ENCODE assay signal across 9 mouse cellular contexts in the genomic region with DNA sequence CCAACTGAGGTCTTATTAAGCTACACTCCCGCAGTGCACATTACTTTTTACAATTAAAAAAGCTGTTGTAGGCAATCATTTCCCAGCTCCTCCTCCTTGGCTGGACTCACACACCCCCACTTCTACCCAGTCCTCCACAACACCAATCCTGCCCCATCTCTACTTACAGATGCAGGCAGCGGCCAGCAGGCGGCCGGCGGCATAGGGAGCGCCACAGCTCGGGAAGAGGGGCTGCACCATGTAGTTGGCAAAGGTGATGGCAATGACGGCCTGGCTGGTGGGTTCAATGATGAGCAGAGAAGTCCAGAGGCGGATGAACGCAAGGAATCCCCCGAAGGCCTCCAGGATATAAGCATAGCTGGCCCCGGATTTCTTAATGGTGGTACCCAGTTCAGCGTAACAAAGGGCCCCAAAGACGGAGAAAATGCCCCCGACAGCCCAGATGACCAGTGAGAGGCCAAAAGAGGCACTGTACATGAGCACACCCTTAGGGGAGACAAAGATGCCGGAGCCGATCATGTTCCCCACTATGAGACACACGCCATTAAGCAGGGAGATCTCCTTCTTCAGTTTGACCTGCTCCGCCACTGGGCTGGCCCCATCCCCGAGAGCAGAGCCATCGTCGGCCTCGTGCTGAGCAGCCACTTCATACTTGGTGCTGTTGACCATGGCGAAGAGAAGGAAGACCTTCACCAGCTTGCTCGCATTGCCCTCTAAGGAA. TPM values are rescaled to one million over a fixed set of nuclear protein-coding genes. Genes with fewer than 3 reads are reported as not detected.
DNase-seq lines count a peak whose midpoint lies in the region; ATAC-seq and TF ChIP-seq lines count a peak whose summit lies in the region.
"Had no signal": no experiment of that assay in that cellular context is flagged by ENCODE, and none has a peak within 500 bp of the region (broad histone marks: within the 10 kb centered on the region; RNA-seq: fewer than 3 reads in every experiment).

No protein-coding gene starts in this region.

- no peak overlapping the region for H3K4me3 ChIP-seq in heart, embryonic 12.5 days
- no peak overlapping the region for H3K4me3 ChIP-seq in neural tube, embryonic 13.5 days
- H3K4me3 ChIP-seq in thymus, adult 2 months (ENCODE audit: control insufficient read depth, insufficient read depth, low read length) = no peak overlapping the region

- WGBS in heart, embryonic 12.5 days = 85% methylated on average over 25 of the region's 25 CpGs
- WGBS in neural tube, embryonic 13.5 days = 86% methylated on average over 25 of the region's 25 CpGs
- WGBS in thymus, adult 2 months = 92% methylated on average over 25 of the region's 25 CpGs

- no peak for ATAC-seq in heart, embryonic 12.5 days (ENCODE audit: insufficient number of reproducible peaks, low FRiP score)
- no peak for ATAC-seq in neural tube, embryonic 13.5 days (ENCODE audit: low read depth)

- H3K4me2 ChIP-seq in heart, embryonic 12.5 days = peak overlapping the region; percentile 20
- peak overlapping the region; percentile 29; the same call in 1 of the 2 replicates for H3K4me2 ChIP-seq in neural tube, embryonic 13.5 days

- no peaks in the 10 kb centered on the region for H3K9me3 ChIP-seq in heart, embryonic 12.5 days (replicated peaks)
- no peaks in the 10 kb centered on the region for H3K9me3 ChIP-seq in neural tube, embryonic 13.5 days

- no peak overlapping the region for H3K9ac ChIP-seq in heart, embryonic 12.5 days
- no peak overlapping the region for H3K9ac ChIP-seq in neural tube, embryonic 13.5 days

- intact Hi-C loops in heart, postnatal 25 days (cut with DNase I) = no loop called here

- 0 out of 2 replicates have a peak, but pooled peaks cover 4% of the 10 kb centered on the region for H3K36me3 ChIP-seq in heart, embryonic 12.5 days
- no peaks in the 10 kb centered on the region for H3K36me3 ChIP-seq in neural tube, embryonic 13.5 days
- H3K36me3 ChIP-seq in thymus, adult 2 months (ENCODE audit: control insufficient read depth, insufficient read depth, low read length) = no peaks in the 10 kb centered on the region

- no peak overlapping the region for H3K27ac ChIP-seq in heart, embryonic 12.5 days (ENCODE audit: poor library complexity, severe bottlenecking)
- H3K27ac ChIP-seq in neural tube, embryonic 13.5 days (replicated peaks) = 0 out of 2 replicates have a peak overlapping the region, but pooled peaks have one; percentile 6
- no peak overlapping the region for H3K27ac ChIP-seq in thymus, adult 2 months (ENCODE audit: control insufficient read depth, insufficient read depth, low read length)

- TF ChIP-seq CTCF in thymus, adult 2 months (IDR thresholded peaks at IDR 0.05; ENCODE audit: borderline replicate concordance, control insufficient read depth, extremely low read depth, insufficient read depth, low read length, poor library complexity) = no peak

- peaks cover 28% of the 10 kb centered on the region for H3K4me1 ChIP-seq in heart, embryonic 12.5 days (replicated peaks)
- peaks cover 8% of the 10 kb centered on the region for H3K4me1 ChIP-seq in neural tube, embryonic 13.5 days (replicated peaks)
- peaks cover 10% of the 10 kb centered on the region for H3K4me1 ChIP-seq in thymus, adult 2 months (replicated peaks; ENCODE audit: control insufficient read depth, insufficient read depth, low read length)

- DNase-seq in heart, postnatal 25 days (ENCODE audit: low spot score) = no peak
- no peak for DNase-seq in neural tube, embryonic 10.5 days (ENCODE audit: extremely low spot score, low spot score)
- peak; percentile 50 to 78 for DNase-seq in kidney, postnatal 25 days
- DNase-seq in thymus, adult 2 months = no peak
- DNase-seq in cerebellum, postnatal 14 days = no peak
- no peak for DNase-seq in right cerebral cortex, postnatal 4 days
- DNase-seq: cerebellum, adult 9-11 months had no signal

- TF ChIP-seq POLR2A in thymus, adult 2 months (IDR thresholded peaks at IDR 0.05; ENCODE audit: control insufficient read depth, extremely low read depth, insufficient read depth, low read length, poor library complexity) = no peak

- H3K27me3 ChIP-seq in heart, embryonic 12.5 days (replicated peaks) = no peaks in the 10 kb centered on the region
- H3K27me3 ChIP-seq in neural tube, embryonic 13.5 days = no peaks in the 10 kb centered on the region
- H3K27me3 ChIP-seq in thymus, adult 2 months (ENCODE audit: control insufficient read depth, insufficient read depth, low read length) = no peaks in the 10 kb centered on the region

RNA-seq across cellular contexts. Expression of gene Slc7a7, which starts 9.1 kb away (rescaled TPM):
- 8.0 and 8.3 TPM in 2 replicates for polyA plus RNA-seq in heart, embryonic 12.5 days (2016; fragmentation: Nextera tagmentation; extraction: Ambion mirVana)
- 1 to 10 TPM; 7.7 to 7.9 TPM for total RNA-seq in heart, postnatal 25 days (2021)
- 6.7 and 7.9 TPM in 2 replicates for polyA plus RNA-seq in neural tube, embryonic 13.5 days (2015; fragmentation: Nextera tagmentation; extraction: Ambion mirVana)
- polyA plus RNA-seq in thymus, adult 2 months (2012; rRNA removed) = 24.2 and 29.3 TPM in 2 replicates

RNA-seq across cellular contexts. Expression of gene Mrpl52, which starts 18.2 kb away (rescaled TPM):
- 284 and 290 TPM in 2 replicates for polyA plus RNA-seq in heart, embryonic 12.5 days (2016; fragmentation: Nextera tagmentation; extraction: Ambion mirVana)
- 100 to 1,000 TPM; 114 to 121 TPM for total RNA-seq in heart, postnatal 25 days (2021)
- 209 and 275 TPM in 2 replicates for polyA plus RNA-seq in neural tube, embryonic 13.5 days (2015; fragmentation: Nextera tagmentation; extraction: Ambion mirVana)
- polyA plus RNA-seq in thymus, adult 2 months (2012; rRNA removed) = 211 and 214 TPM in 2 replicates

RNA-seq across cellular contexts. Expression of gene Mmp14, which starts 22.9 kb away (rescaled TPM):
- polyA plus RNA-seq in heart, embryonic 12.5 days (2016; fragmentation: Nextera tagmentation; extraction: Ambion mirVana) = 127 and 129 TPM in 2 replicates
- 10 to 100 TPM; 16.5 to 23.6 TPM for total RNA-seq in heart, postnatal 25 days (2021)
- 52.7 and 65.4 TPM in 2 replicates for polyA plus RNA-seq in neural tube, embryonic 13.5 days (2015; fragmentation: Nextera tagmentation; extraction: Ambion mirVana)
- 76.5 and 89.3 TPM in 2 replicates for polyA plus RNA-seq in thymus, adult 2 months (2012; rRNA removed)

RNA-seq across cellular contexts. Expression of gene Oxa1l, which starts 47.9 kb away (rescaled TPM):
- 53.3 and 57.6 TPM in 2 replicates for polyA plus RNA-seq in heart, embryonic 12.5 days (2016; fragmentation: Nextera tagmentation; extraction: Ambion mirVana)
- total RNA-seq in heart, postnatal 25 days (2021) = 100 to 1,000 TPM; 103 to 111 TPM
- 52.6 and 53.1 TPM in 2 replicates for polyA plus RNA-seq in neural tube, embryonic 13.5 days (2015; fragmentation: Nextera tagmentation; extraction: Ambion mirVana)
- 177 and 188 TPM in 2 replicates for polyA plus RNA-seq in thymus, adult 2 months (2012; rRNA removed)

RNA-seq across cellular contexts. Expression of gene Lrp10, which starts 55.4 kb away (rescaled TPM):
- 50.3 and 55.8 TPM in 2 replicates for polyA plus RNA-seq in heart, embryonic 12.5 days (2016; fragmentation: Nextera tagmentation; extraction: Ambion mirVana)
- 10 to 100 TPM; 53.9 to 59.8 TPM for total RNA-seq in heart, postnatal 25 days (2021)
- 30.1 and 32.7 TPM in 2 replicates for polyA plus RNA-seq in neural tube, embryonic 13.5 days (2015; fragmentation: Nextera tagmentation; extraction: Ambion mirVana)
- polyA plus RNA-seq in thymus, adult 2 months (2012; rRNA removed) = 308 and 317 TPM in 2 replicates

Comparison
In these comparisons a context has a peak if more than half of its experiments do, and no peak if none do; other contexts are left out.
1. DNase-seq: peak in kidney, postnatal 25 days (2 of 2); none in heart, postnatal 25 days (single experiment), neural tube, embryonic 10.5 days (single experiment), thymus, adult 2 months (single experiment), cerebellum, postnatal 14 days (0 of 2) and right cerebral cortex, postnatal 4 days (single experiment).